Mouse (Mus musculus): Measurements from ENCODE around the gene Sema4b.

The Sema4b gene

GRCm38 (mm10) chr7:80186531-80187296, at the start of gene Sema4b:
Gene Sema4b, plus strand, starts transcription at chr7:80186841.
- 3% methylated on average over 51 of the region's 51 CpGs for WGBS

DNA sequence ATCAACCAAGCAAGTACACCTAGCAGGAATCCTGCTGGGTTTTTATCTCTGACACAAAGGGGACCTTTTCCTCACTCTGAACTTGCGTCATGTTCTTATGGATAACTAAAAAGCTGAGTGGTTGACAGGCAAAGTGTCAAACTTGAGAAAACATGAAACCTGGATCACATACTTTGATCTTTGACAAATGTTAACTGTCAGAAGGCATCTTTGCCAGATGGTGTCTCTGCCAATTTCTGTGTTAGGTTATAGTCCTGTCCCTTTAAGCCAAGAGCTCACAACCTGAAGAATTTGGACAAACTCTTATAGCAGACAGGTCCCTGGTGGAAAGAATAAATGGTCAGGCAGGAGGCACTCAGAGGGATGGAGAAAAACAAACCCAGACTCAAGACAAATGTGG, 48.3 kb upstream of the Sema4b start:
- WGBS = 85% methylated on average over 1 of the region's 1 CpGs

- 22% methylated on average over 9 of the region's 9 CpGs for WGBS
These were observed 45.8 kb upstream of the Sema4b start for GRCm38 (mm10) chr7:80140815-80141214.

DNA sequence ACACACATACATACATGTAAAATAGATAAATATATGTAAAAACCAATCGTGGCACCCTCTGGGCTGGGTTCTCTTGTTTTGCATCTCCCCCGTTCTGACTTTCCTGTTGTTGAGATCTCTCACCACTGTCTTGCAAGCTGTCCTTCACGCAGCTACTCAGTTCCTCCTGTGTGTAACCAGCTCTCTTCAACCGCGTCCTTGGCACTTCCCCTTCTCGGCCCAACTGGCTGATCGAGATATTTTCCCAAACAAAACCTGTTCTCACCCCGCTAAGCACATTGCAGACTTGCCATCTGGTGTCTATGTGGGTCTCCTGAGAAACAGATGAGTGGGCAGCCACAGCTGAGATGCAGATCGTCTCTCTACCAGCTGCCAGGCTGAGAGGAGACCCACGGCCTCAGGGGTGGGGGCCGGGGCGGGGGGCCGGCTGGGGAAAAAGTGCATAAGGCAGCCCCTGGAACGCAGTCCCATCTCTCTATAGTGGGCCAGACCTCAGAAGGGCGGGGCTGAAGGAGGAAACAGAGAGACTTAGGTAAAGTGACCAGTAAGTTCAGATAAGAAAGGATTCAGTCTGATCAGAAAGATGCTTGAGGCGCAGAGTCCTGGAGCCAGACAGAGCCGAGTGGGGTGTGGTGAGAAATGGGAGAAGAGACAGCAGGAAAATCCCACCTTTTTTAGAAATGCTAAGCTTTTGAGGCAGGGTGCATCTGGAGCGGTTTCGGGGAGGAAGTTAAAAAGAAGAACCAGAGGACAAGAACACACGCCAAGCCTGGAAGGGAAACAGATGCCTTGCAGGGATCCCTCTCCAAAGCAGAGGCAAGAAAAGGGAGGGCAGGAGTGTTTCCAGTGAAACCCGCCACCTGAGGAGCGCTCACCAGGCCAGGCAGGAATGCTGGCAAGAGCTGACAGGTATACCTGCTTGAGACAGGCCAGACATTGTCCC, 43.0 kb upstream of the Sema4b start:
- 24% methylated on average over 22 of the region's 22 CpGs for WGBS

DNA sequence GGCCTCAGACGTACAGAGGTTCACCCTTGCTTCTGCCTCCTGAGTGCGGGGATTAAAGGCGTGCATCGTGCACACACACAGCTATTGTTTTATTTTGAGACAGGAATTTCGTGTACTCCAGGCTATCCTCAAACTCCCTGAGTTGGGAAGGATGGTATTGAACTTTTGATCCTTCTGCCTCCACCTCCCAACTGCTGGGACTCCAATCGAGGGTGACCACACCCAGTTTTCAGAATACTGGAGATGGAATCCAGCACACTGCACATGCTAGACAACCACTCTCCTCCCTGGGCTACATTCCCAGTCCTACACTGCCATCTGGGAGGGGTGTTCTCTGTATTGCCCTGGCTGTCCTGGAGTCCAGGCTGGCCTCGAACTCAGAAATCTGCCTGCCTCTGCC, 41.9 kb upstream of the Sema4b start:
- 88% methylated on average over 7 of the region's 7 CpGs for whole genome bisulfite sequencing

GRCm38 (mm10) chr7:80146077-80146476, 40.6 kb upstream of the Sema4b start:
- 87% methylated on average over 8 of the region's 8 CpGs for WGBS

- 11% methylated on average over 9 of the region's 9 CpGs for WGBS
These were observed 37.3 kb upstream of the Sema4b start for GRCm38 (mm10) chr7:80149356-80149755.

DNA sequence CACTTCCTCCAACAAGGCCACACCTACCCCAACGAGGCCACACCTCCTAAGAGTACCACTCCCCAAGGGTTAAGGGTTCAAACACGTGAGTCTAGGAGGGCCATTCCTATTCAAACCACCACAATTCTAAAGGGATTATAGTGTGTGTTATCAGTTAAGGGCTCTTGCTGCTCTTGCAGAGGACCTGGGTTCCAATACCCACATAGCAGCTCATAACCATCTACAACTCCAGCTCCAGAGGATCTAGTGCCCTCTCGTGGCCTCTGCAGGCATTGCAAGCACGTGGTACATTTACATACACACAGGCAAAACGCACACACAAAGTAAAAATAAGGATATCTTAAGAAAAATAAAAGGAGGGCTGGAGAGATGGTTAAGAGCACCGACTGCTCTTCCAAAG, 34.5 kb upstream of the Sema4b start:
- 69% methylated on average over 6 of the region's 6 CpGs for WGBS

DNA sequence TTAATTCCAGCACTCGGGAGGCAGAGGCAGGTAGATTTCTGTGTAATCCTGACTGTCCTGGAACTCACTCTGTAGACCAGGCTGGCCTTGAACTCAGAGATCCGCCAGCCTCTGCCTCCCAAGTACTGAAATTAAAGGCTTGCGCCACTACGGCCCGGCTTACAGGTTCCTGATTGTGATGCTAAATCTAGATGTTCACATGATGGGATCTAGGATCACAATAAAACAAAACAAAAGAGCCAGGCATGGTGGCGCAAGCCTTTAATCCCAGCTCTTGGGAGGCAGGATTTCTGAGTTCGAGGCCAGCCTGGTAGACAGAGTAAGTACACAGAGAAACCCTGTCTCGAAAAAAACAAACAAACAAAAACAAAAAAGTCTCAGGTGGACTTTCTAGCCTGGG, 33.9 kb upstream of the Sema4b start:
- WGBS = 96% methylated on average over 8 of the region's 8 CpGs

DNA sequence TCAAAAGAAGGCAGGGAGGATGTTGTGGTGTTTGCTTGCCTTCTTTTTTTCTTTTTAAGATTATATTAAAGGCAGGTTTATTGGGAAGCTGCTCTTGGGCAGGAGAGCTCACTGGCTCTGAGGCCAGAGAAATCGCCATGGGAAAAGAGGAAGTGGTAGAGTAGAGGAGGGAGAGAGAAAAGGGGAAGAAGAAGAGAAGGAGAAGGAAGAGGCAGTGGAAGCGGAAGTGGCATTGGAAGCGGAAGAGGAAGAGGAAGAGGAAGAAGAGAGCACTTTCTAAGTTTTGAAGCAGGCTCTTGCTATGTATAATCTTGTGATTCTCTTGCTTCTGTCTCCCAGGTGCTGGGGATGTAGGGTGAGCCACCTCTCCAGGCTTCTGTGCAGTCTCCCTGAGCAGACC, 32.0 kb upstream of the Sema4b start:
- WGBS = 87% methylated on average over 3 of the region's 3 CpGs

- WGBS = 64% methylated on average over 13 of the region's 13 CpGs
These were observed 29.9 kb upstream of the Sema4b start for GRCm38 (mm10) chr7:80156711-80157227.

- 96% methylated on average over 8 of the region's 8 CpGs for WGBS
These were observed 28.0 kb upstream of the Sema4b start for GRCm38 (mm10) chr7:80158496-80159268.

GRCm38 (mm10) chr7:80160293-80160944, 26.2 kb upstream of the Sema4b start:
- WGBS = 57% methylated on average over 7 of the region's 7 CpGs

GRCm38 (mm10) chr7:80160945-80161306, 25.7 kb upstream of the Sema4b start:
- WGBS = 76% methylated on average over 8 of the region's 8 CpGs

- WGBS = 80% methylated on average over 5 of the region's 5 CpGs
These were observed 21.2 kb upstream of the Sema4b start for GRCm38 (mm10) chr7:80165432-80165831.

GRCm38 (mm10) chr7:80166740-80167139, 19.9 kb upstream of the Sema4b start:
- WGBS = 67% methylated on average over 7 of the region's 7 CpGs

DNA sequence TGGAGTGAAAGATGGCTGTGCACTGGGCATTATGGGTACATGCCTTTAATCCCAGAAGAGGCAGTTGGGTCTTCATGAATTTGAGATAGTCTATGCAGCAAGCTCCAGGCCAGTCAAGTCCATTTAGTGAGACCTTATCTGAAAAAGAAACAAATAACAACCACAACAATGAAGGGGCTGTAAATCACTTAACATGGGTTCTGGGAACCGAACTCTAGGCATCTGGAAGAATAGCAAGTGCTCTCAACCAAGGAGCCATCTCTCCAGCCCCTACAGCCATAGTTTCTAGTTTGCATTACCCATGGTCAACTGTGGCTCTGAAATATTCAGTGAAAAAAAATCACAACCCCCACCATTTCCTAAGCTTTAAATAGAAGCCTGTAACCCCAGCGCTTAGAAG, 16.8 kb upstream of the Sema4b start:
- 93% methylated on average over 2 of the region's 2 CpGs for WGBS

DNA sequence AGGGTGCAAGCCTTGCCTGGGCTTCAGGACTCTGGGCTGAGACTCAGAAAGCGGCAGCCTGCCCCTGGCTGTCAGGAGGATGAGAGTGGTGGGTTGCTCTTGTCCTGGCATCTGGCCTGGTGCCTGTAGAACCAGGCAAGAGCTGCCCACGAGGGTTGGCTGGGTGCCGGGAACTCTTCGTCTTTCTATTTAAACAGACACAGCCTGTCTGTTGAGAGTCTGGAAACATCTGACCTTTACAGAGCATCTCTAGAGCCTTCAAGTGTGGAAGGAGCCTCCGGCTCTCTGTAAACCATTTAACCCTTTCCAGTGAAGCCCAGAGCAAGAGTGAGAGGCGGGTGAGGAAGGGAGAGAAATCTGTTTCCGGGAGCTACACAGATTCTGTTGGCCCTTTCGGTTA, 15.3 kb upstream of the Sema4b start:
- WGBS = 21% methylated on average over 8 of the region's 8 CpGs

DNA sequence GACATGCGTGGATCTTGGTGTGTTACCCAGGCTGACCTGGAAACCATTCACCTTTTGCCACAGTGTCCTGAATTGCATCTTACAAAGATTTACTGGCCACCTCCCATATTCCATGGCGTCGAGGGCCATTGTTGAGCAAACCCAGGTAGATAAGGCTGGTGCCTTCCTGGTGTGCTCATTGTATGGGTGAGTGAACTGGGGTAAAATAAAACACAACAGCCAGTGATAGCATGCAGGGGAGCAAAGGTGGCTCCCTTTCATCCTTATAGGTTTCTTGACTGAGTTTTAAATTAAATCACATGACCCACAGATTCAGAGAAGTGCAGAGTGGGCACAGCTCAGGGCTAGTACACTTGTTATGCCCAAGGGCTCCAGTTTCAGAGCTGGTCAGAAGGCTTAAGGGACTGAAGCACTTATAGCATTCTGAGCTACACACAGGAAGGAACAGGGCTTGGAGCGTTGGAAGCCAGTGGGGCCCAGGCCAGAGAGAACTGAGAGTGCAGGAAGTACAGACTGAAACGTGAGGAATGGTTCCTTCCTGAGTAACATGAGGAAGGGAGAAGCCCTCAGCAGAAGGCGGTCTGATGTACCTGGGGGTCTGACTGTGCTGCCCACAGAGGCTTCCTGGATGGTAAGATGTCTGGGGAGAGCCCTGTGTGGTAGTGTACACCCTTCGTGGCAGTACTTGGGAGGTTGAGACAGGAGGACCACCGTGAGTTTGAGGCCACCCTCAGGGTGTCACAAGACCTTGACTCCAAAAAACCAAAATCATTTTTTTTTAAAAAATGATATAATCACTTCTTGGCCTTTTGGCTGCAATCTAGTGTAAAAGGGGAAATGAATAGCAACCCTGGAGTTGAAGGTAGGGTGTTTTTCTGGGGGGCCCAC, 14.3 kb upstream of the Sema4b start:
- 87% methylated on average over 8 of the region's 8 CpGs for WGBS

GRCm38 (mm10) chr7:80176159-80176558, 10.5 kb upstream of the Sema4b start:
- WGBS = 60% methylated on average over 3 of the region's 3 CpGs
